In genomic region chr9:119048182-119048903, GRCm38 (mm10) we compare ENCODE assay signal across 1 mouse cellular context.
A peak's percentile ranks its signal among the peaks of the same experiment; 100 is the strongest.
TF ChIP-seq lines count a peak whose summit lies in the region.

No protein-coding gene starts in this region.

TF ChIP-seq in MEL, 35 proteins besides CTCF, POLR2A, EP300 and RAD21 (continued from another document):
- TF ChIP-seq ZC3H11A (IDR thresholded peaks at IDR 0.05; ENCODE audit: low read depth, low read length): no peak
- no peak for TF ChIP-seq MYC (IDR thresholded peaks at IDR 0.05; ENCODE audit: low read depth, low read length)
- TF ChIP-seq ZMIZ1 (IDR thresholded peaks at IDR 0.05; ENCODE audit: low read depth, low read length): 0 out of 2 replicates have a peak, but pooled peaks have one; percentile 47
- TF ChIP-seq ETS1 (IDR thresholded peaks at IDR 0.05; ENCODE audit: low read depth, low read length): no peak
- TF ChIP-seq TBP (IDR thresholded peaks at IDR 0.05; ENCODE audit: low read depth, low read length): 0 out of 2 replicates have a peak, but pooled peaks have one; percentile 23
- TF ChIP-seq POLR2AphosphoS5 (IDR thresholded peaks at IDR 0.05; ENCODE audit: borderline replicate concordance, low read depth, low read length): no peak
- TF ChIP-seq MXI1 (IDR thresholded peaks at IDR 0.05; ENCODE audit: low read depth, low read length): peak; percentile 57
- TF ChIP-seq USF2 (IDR thresholded peaks at IDR 0.05; ENCODE audit: borderline replicate concordance in 1 of 2, insufficient read depth in 1 of 2, low read depth in 1 of 2, low read length in 2 of 2): no peak
- TF ChIP-seq JUND (IDR thresholded peaks at IDR 0.05; ENCODE audit: low read depth, low read length): peak; percentile 85
- no peak for TF ChIP-seq TCF12 (IDR thresholded peaks at IDR 0.05; ENCODE audit: low read depth, low read length)
- TF ChIP-seq MAZ (IDR thresholded peaks at IDR 0.05; ENCODE audit: low read depth, low read length): no peak
- no peak for TF ChIP-seq KAT2A (conservative IDR thresholded peaks at IDR 0.05; ENCODE audit: low read depth, low read length)
- no peak for TF ChIP-seq UBTF (IDR thresholded peaks at IDR 0.05; ENCODE audit: borderline replicate concordance, insufficient read depth, low read depth, low read length)
- TF ChIP-seq CHD1 (IDR thresholded peaks at IDR 0.05; ENCODE audit: low read depth, low read length): no peak
- TF ChIP-seq GATA1 (IDR thresholded peaks at IDR 0.05; ENCODE audit: low read depth, low read length): 0 out of 2 replicates have a peak, but pooled peaks have one; percentile 17
- no peak for TF ChIP-seq BHLHE40 (IDR thresholded peaks at IDR 0.05; ENCODE audit: borderline replicate concordance, low read depth, low read length)
- no peak for TF ChIP-seq ZKSCAN1 (IDR thresholded peaks at IDR 0.05; ENCODE audit: low read depth, low read length)
